Mouse (Mus musculus) adrenal gland, postnatal 10 days (tissue): Measurements from ENCODE around the gene Mfsd11. TPM values are rescaled to one million over a fixed set of nuclear protein-coding genes. Genes with fewer than 3 reads are reported as not detected.
"Not testable (repeated sequence)": the region's sequence is repeated elsewhere in the genome, so short reads cannot be mapped to it uniquely, and the experiment has no call there.

Experiments used
- DNase-seq: peaks from one replicate; pipeline ENCODE4 v3.0.0; 2021; ENCODE audit warnings: mixed read lengths
- total RNA-seq, 2 experiments: library from RNA; stranded (reverse); gene quantifications; 2 replicates each; pipeline ENCODE4 v1.2.3; 2021

The Mfsd11 gene
- total RNA-seq, 2 experiments from 2014 or later: 26.8 to 44.4 TPM

DNA sequence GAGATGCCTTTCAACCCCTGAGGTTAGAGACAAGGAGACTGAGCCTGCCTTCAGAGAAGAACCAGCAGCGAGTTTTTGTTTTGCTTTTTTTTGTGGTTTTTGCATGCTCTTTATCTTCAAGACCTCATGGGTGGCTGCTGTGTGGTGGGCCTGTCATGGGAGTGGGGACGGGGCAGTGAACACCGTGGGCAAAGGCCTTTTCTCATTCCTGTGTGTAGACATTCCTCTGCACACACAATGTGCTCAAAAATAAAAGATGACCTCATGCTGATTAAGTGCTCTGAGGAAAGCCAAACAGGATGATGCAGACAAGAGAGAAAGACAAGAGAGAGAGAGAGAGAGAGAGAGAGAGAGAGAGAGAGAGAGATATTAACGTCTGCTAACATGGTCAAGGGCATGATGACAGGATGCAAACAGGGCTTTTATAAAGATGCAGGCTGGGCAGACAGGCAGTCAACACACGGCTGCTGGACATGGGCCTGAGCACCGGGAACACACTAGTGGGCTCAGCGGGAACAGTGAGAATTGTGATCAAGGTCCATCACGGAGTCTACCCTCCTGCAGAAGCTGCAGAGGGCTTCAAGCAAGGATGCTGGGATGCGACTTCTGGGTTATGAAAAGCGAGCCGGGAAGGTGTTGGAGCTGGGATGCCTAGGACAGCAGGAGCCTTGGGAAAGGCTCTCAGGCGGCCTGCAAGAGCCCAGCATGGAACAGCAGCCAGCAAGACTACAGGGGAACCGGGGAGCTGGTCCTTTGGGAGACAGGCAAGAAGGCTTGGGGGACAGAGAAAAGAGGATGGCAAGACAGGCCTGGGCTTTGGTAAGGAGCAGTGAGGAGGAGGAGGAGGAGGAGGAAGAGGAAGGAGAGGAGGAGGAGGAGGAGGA, 30.9 kb upstream of the Mfsd11 start:
- no peak for DNase-seq

DNA sequence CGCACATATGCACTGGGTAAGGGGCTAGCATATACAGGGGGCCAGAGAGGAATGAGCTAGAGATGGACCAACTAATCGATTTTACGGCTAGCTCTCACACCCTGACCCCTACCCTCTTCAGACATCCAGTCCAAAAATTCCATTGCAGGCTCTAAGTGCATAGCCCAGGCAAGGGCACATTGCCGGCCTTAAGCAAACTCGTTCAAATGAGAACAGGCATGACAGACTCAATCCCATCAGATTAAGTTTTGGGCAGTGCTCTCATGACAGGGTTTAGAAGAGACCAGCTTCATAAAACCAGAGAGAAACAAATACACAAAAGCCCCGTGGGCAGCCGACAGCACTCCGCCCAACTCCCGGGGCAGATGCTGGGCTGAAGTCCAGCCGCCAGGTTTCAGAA, 30.0 kb upstream of the Mfsd11 start:
- no peak for DNase-seq

GRCm38 (mm10) chr11:116822626-116823025, 29.6 kb upstream of the Mfsd11 start:
- DNase-seq: no peak

- DNase-seq: no peak
Observed at GRCm38 (mm10) chr11:116823255-116823654, 29.0 kb upstream of the Mfsd11 start.

GRCm38 (mm10) chr11:116823885-116824284, 28.4 kb upstream of the Mfsd11 start:
- not testable (repeated sequence) for DNase-seq

DNA sequence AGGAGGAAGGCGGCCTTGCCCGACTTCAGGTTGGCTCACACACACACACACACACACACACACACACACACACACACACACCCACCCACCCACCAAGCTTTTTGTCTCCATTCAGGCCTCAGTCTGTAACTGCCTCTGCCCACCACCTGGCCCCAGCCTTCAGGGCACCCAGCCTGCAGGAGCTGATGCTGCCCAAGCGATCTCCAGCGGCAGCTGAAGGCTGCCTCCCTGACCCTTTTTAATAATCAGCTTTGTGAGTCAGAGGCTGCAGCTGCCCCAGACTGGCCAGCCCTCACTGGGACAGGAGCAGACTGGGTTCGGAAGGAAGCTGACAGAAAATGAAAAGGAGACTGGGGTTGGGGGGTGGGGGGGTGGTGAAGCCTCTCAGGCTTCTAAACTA, 27.0 kb upstream of the Mfsd11 start:
- DNase-seq: peak; percentile 61

DNA sequence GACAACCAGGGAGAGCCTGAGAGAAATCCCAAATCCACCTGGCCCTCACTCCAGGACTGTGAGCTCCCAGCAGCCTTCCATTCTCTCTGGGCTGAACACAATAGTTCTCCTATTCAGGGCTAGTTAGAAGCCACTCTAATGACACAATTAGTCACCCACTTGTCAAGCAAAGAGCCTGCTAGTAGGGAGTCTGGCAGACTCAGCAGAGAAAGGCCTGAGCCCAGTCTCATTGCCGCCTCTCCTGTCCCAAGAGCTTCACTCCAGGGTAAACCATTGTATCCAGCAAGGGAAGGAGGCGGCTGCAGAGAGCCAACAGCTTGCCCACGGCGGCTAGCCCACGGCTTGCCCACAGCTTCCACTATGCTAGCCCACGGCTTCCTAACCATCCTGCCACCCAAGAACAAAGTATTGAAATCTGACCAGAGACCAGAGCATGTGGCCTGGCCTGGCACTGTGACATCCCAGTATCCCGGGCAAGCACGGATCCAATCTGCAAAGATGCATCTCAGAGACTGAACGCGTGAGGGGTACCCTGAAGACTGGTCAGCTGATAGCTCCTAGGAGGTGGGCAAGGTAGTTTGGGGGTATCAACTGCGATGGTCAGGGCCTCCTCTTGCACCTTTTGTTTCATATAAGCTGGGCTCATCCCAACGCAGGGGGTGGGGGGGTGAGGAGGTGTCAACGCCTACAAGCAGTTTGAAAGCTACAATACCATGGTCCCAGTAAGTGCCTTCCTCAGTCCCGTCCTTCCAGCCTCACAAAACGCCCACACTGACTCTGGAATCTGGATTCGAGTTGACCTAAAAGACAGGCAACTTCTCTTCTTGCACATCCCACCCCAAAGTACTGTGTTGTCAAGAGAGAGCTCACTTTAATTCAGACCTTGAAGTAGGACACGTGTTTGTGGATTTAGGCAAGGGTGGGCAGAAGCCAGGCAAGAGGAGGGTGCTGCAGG, 25.4 kb upstream of the Mfsd11 start:
- no peak for DNase-seq

GRCm38 (mm10) chr11:116827534-116828165, 24.6 kb upstream of the Mfsd11 start, which contains the start of gene Mxra7:
TSS of gene Mxra7 (minus strand) at chr11:116828046.
- DNase-seq: peak; percentile 94

DNA sequence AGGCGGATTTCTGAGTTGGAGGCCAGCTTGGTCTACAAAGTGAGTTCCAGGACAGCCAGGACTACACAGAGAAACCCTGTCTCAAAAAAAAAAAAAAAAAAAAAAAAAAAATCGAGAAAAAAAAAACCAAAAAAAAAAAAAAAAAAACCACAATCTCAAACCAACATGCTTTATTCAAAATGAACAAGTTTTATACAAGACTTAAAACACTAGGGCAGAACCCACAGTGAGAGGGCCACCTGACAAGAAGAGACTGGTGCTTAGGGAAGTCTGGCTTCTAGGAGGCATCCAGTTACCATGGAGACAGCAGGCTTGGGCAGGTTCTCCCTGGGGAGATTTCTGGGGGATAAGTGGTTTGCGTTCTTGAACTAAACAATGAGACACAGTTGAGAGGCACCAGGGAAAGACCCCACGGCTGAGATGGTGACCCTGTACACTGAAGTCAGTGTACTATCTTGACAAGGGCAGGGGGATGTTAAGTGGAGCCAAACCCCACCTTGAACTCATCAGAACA, 20.0 kb upstream of the Mfsd11 start:
- no peak for DNase-seq

GRCm38 (mm10) chr11:116834954-116835353, 17.3 kb upstream of the Mfsd11 start:
- no peak for DNase-seq

GRCm38 (mm10) chr11:116836283-116836682, 16.0 kb upstream of the Mfsd11 start:
- DNase-seq: no peak

- DNase-seq: no peak
Observed at GRCm38 (mm10) chr11:116837441-116837840, 14.8 kb upstream of the Mfsd11 start.

GRCm38 (mm10) chr11:116838936-116839335, 13.3 kb upstream of the Mfsd11 start:
- DNase-seq: no peak

DNA sequence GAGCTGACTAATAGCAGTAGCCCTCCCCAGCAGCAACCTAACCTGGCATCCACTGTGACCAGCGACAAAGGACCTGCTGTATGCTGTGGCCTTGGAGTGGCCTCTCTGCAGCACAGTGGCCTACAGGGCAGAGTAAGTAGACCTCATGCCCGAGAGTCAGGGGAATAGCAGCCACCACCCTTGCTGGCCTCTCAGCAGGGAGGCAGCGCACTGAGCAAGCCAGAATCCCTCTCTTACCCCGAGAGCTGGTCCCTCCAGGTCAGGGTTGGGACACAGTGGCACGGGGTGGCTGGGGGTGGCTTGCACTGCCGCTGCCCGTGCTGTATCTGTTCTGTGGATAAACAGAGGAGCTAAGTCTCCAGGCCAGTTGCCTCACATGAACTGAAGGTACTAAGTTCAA, 12.6 kb upstream of the Mfsd11 start:
- DNase-seq: no peak

GRCm38 (mm10) chr11:116840748-116841147, 11.5 kb upstream of the Mfsd11 start:
- no peak for DNase-seq

DNA sequence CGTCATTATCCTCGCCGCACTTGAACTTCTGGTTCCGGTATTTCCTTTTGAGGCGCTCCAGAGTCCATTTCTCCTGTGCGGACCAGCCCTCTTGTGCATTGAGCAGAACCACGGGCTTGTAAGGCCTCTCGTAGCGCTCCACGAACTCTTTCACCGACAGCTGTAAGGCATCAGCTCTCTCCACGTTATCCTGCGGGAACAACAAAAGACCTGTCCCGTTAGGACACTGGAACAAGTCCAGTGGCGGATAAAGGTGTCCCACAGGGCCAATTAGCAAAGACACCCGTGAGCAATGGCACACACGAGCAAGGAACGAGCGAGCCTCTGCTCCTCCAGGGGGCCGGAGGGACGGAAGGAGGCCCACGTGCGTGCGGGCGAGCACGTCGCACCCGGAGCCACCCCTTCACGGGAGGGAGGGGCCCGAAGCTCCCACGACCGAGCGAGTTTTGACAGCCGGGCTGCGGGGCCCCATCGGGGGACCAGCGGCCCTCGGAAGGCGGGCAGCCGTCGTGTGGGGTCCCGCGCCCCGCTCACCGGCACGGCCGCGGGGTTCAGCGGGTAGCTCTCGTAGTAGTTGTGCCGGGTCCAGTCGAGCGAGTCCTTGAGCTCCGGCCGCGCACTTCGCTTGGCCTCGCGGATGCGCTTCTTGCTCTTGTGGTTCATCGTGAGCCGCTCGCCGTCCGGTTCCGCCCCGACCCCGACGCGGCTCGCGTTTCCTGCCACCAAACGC, 9.5 kb upstream of the Mfsd11 start:
- peak; percentile 78 for DNase-seq

GRCm38 (mm10) chr11:116843261-116844233, 8.7 kb upstream of the Mfsd11 start, which contains the start of the genes Mettl23 and Jmjd6:
TSS of gene Mettl23 (plus strand) at chr11:116843278.
TSS of gene Jmjd6 (minus strand) at chr11:116843449.
- DNase-seq: peak; percentile 97

- no peak for DNase-seq
Observed at GRCm38 (mm10) chr11:116846593-116847181, 5.6 kb upstream of the Mfsd11 start.
